Mouse (Mus musculus): ENCODE results near the gene Nudt21.

DNA sequence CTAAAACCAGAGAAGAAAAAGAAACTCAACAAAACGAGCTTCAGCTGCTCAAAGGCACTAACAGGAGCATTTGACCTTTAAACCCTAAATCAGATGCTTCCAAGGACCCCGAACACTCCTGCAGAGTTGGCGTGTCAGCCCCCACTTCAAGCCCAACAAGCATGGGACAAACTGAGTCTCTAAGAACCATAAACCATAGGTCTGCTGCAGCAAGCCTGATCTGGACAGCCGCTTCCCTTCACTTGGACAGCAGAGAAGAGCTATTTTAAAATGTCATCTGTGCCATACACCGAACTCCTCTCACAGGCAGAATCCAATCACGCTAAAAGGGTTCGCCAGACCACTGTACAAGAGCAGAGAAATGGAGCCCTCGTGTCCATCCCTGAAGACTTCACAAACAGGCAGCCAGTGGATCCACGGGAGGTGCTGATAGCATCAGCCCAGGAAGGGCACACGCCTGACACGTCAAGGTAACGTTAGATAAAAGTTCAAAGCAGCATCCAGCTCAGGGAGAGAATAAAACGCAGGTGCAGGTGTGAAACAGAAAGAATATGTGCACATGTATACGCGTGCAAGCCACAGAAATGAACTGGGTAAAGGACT, 27.5 kb downstream of the Nudt21 start:
- TF ChIP-seq EP300 (optimal IDR thresholded peaks at IDR 0.05) (no peak), CTCF (IDR thresholded peaks at IDR 0.05; ENCODE audit: low read depth) (no peak)
